Mouse (Mus musculus): ENCODE measurements around the gene Angptl8. TPM values are rescaled to one million over a fixed set of nuclear protein-coding genes. Genes with fewer than 3 reads are reported as not detected.
A peak's percentile ranks its signal among the peaks of the same experiment; 100 is the strongest.
"Not testable (repeated sequence)": the region's sequence is repeated elsewhere in the genome, so short reads cannot be mapped to it uniquely, and the experiment has no call there.

The Angptl8 gene
- polyA plus RNA-seq, 1 experiment from 2014 or later: 0.88 TPM

- Histone ChIP-seq H3K9me3 (no peaks in the 10 kb centered on the region), H3K27me3 (no peaks in the 10 kb centered on the region), H3K4me2 (peak within 1 kb of the TSS; percentile 74), H3K4me1 (replicated peaks) (peaks cover 16% of the 10 kb centered on the region), H3K4me3 (peak within 1 kb of the TSS; percentile 52), H3K36me3 (no peaks in the 10 kb centered on the region), H3K27ac (replicated peaks) (peak within 1 kb of the TSS; percentile 50), H3K9ac (peak within 1 kb of the TSS; percentile 37)
- under 1% methylated on average over 67 of the region's 68 CpGs for WGBS
- peak; percentile 88 for ATAC-seq (ENCODE audit: low FRiP score, low read depth)
Observed at GRCm38 (mm10) chr9:21852128-21853091, 17.1 kb downstream of the Angptl8 start, which contains the start of gene Dock6. Gene Dock6 (minus strand): TSS chr9:21852635.

- no peaks in the 10 kb centered on the region for H3K27me3 ChIP-seq
- no peak overlapping the region for H3K4me3 ChIP-seq
- H3K9ac ChIP-seq: no peak overlapping the region
- H3K4me1 ChIP-seq (replicated peaks): peaks cover 15% of the 10 kb centered on the region
- no peak overlapping the region for H3K4me2 ChIP-seq
- ATAC-seq (ENCODE audit: low FRiP score, low read depth): no peak
- no peaks in the 10 kb centered on the region for H3K36me3 ChIP-seq
- H3K27ac ChIP-seq (replicated peaks): no peak overlapping the region
- 77% methylated on average over 5 of the region's 5 CpGs for WGBS
- no peaks in the 10 kb centered on the region for H3K9me3 ChIP-seq
Observed at GRCm38 (mm10) chr9:21853961-21854360, 18.7 kb downstream of the Angptl8 start.

GRCm38 (mm10) chr9:21854894-21855293, 19.6 kb downstream of the Angptl8 start:
- ATAC-seq (ENCODE audit: low FRiP score, low read depth): no peak
- H3K9me3 ChIP-seq: no peaks in the 10 kb centered on the region
- no peak overlapping the region for H3K4me2 ChIP-seq
- H3K4me1 ChIP-seq (replicated peaks): peaks cover 15% of the 10 kb centered on the region
- no peaks in the 10 kb centered on the region for H3K27me3 ChIP-seq
- H3K27ac ChIP-seq (replicated peaks): no peak overlapping the region
- WGBS: 89% methylated on average over 6 of the region's 6 CpGs
- H3K4me3 ChIP-seq: no peak overlapping the region
- H3K36me3 ChIP-seq: no peaks in the 10 kb centered on the region
- no peak overlapping the region for H3K9ac ChIP-seq

- peaks cover 10% of the 10 kb centered on the region for H3K4me1 ChIP-seq (replicated peaks)
- no peak overlapping the region for H3K4me2 ChIP-seq
- H3K9me3 ChIP-seq: no peaks in the 10 kb centered on the region
- H3K9ac ChIP-seq: no peak overlapping the region
- H3K27me3 ChIP-seq: no peaks in the 10 kb centered on the region
- WGBS: 70% methylated on average over 2 of the region's 2 CpGs
- no peak overlapping the region for H3K4me3 ChIP-seq
- H3K36me3 ChIP-seq: no peaks in the 10 kb centered on the region
- no peak for ATAC-seq (ENCODE audit: low FRiP score, low read depth)
- no peak overlapping the region for H3K27ac ChIP-seq (replicated peaks)
Observed at GRCm38 (mm10) chr9:21857501-21857900, 22.2 kb downstream of the Angptl8 start.

GRCm38 (mm10) chr9:21858084-21858483, 22.8 kb downstream of the Angptl8 start:
- no peak overlapping the region for H3K4me2 ChIP-seq
- no peak overlapping the region for H3K9ac ChIP-seq
- no peaks in the 10 kb centered on the region for H3K9me3 ChIP-seq
- H3K27me3 ChIP-seq: no peaks in the 10 kb centered on the region
- ATAC-seq (ENCODE audit: low FRiP score, low read depth): no peak
- 85% methylated on average over 6 of the region's 6 CpGs for WGBS
- H3K36me3 ChIP-seq: no peaks in the 10 kb centered on the region
- peaks cover 4% of the 10 kb centered on the region for H3K4me1 ChIP-seq (replicated peaks)
- no peak overlapping the region for H3K4me3 ChIP-seq
- H3K27ac ChIP-seq (replicated peaks): no peak overlapping the region

GRCm38 (mm10) chr9:21859606-21860005, 24.3 kb downstream of the Angptl8 start:
- Histone ChIP-seq H3K27me3 (no peaks in the 10 kb centered on the region), H3K9me3 (no peaks in the 10 kb centered on the region), H3K4me1 (replicated peaks) (no peaks in the 10 kb centered on the region), H3K27ac (replicated peaks) (no peak overlapping the region), H3K36me3 (no peaks in the 10 kb centered on the region), H3K9ac (no peak overlapping the region), H3K4me3 (no peak overlapping the region), H3K4me2 (no peak overlapping the region)
- 89% methylated on average over 3 of the region's 3 CpGs for WGBS
- ATAC-seq (ENCODE audit: low FRiP score, low read depth): no peak

GRCm38 (mm10) chr9:21860349-21860748, 25.0 kb downstream of the Angptl8 start:
- not testable (repeated sequence) for H3K9ac ChIP-seq; H3K27ac ChIP-seq (replicated peaks); H3K27me3 ChIP-seq; H3K36me3 ChIP-seq; H3K4me2 ChIP-seq; H3K4me3 ChIP-seq; H3K9me3 ChIP-seq; H3K4me1 ChIP-seq (replicated peaks); ATAC-seq (ENCODE audit: low FRiP score, low read depth)
- WGBS: 63% methylated on average over 6 of the region's 6 CpGs

- no peak overlapping the region for H3K9ac ChIP-seq
- no peaks in the 10 kb centered on the region for H3K36me3 ChIP-seq
- ATAC-seq (ENCODE audit: low FRiP score, low read depth): no peak
- no peak overlapping the region for H3K4me3 ChIP-seq
- H3K4me1 ChIP-seq (replicated peaks): no peaks in the 10 kb centered on the region
- no peak overlapping the region for H3K4me2 ChIP-seq
- 64% methylated on average over 1 of the region's 1 CpGs for WGBS
- no peaks in the 10 kb centered on the region for H3K27me3 ChIP-seq
- no peak overlapping the region for H3K27ac ChIP-seq (replicated peaks)
- H3K9me3 ChIP-seq: no peaks in the 10 kb centered on the region
Observed at GRCm38 (mm10) chr9:21862181-21862580, 26.9 kb downstream of the Angptl8 start.

- no peak overlapping the region for H3K4me3 ChIP-seq
- H3K9ac ChIP-seq: no peak overlapping the region
- H3K27me3 ChIP-seq: no peaks in the 10 kb centered on the region
- no peaks in the 10 kb centered on the region for H3K9me3 ChIP-seq
- no peak for ATAC-seq (ENCODE audit: low FRiP score, low read depth)
- 77% methylated on average over 5 of the region's 5 CpGs for WGBS
- H3K4me1 ChIP-seq (replicated peaks): no peaks in the 10 kb centered on the region
- no peaks in the 10 kb centered on the region for H3K36me3 ChIP-seq
- H3K27ac ChIP-seq (replicated peaks): peak overlapping the region; percentile 72
- H3K4me2 ChIP-seq: no peak overlapping the region
Observed at GRCm38 (mm10) chr9:21865673-21866398, 30.5 kb downstream of the Angptl8 start.

GRCm38 (mm10) chr9:21866641-21867040, 31.3 kb downstream of the Angptl8 start:
- 60% methylated on average over 2 of the region's 2 CpGs for WGBS
- H3K4me3 ChIP-seq: no peak overlapping the region
- H3K9ac ChIP-seq: no peak overlapping the region
- no peaks in the 10 kb centered on the region for H3K9me3 ChIP-seq
- H3K4me1 ChIP-seq (replicated peaks): no peaks in the 10 kb centered on the region
- 0 out of 2 replicates have a peak overlapping the region, but pooled peaks have one; percentile 26 for H3K27ac ChIP-seq (replicated peaks)
- ATAC-seq (ENCODE audit: low FRiP score, low read depth): no peak
- H3K4me2 ChIP-seq: no peak overlapping the region
- H3K36me3 ChIP-seq: no peaks in the 10 kb centered on the region
- H3K27me3 ChIP-seq: no peaks in the 10 kb centered on the region

GRCm38 (mm10) chr9:21867726-21868125, 32.4 kb downstream of the Angptl8 start:
- WGBS: 74% methylated on average over 3 of the region's 3 CpGs
- H3K36me3 ChIP-seq: no peaks in the 10 kb centered on the region
- no peaks in the 10 kb centered on the region for H3K9me3 ChIP-seq
- no peak for ATAC-seq (ENCODE audit: low FRiP score, low read depth)
- no peaks in the 10 kb centered on the region for H3K27me3 ChIP-seq
- no peak overlapping the region for H3K4me2 ChIP-seq
- H3K27ac ChIP-seq (replicated peaks): no peak overlapping the region
- H3K4me1 ChIP-seq (replicated peaks): no peaks in the 10 kb centered on the region
- H3K9ac ChIP-seq: no peak overlapping the region
- H3K4me3 ChIP-seq: no peak overlapping the region

- 61% methylated on average over 7 of the region's 7 CpGs for WGBS
Observed at GRCm38 (mm10) chr9:21869290-21869689, 34.0 kb downstream of the Angptl8 start.

More at GRCm38 (mm10) chr9:21869290-21869689, 34.0 kb downstream of the Angptl8 start:
- not testable (repeated sequence) for H3K9me3 ChIP-seq; H3K4me2 ChIP-seq; ATAC-seq (ENCODE audit: low FRiP score, low read depth); H3K36me3 ChIP-seq; H3K9ac ChIP-seq; H3K27me3 ChIP-seq; H3K4me1 ChIP-seq (replicated peaks); H3K27ac ChIP-seq (replicated peaks); H3K4me3 ChIP-seq

All from hindbrain, embryonic 15.5 days (tissue).